Mouse (Mus musculus): ENCODE data around the gene Stim1. TPM values are rescaled to one million over a fixed set of nuclear protein-coding genes. Genes with fewer than 3 reads are reported as not detected.

Gene Stim1
- polyA plus RNA-seq, 1 experiment from 2014 or later: 21.3 TPM

- H3K4me3 ChIP-seq (ENCODE audit: low read length): no peak overlapping the region
- no peak overlapping the region for H3K9ac ChIP-seq (ENCODE audit: low read length)
- peaks cover 47% of the 10 kb centered on the region for H3K36me3 ChIP-seq (ENCODE audit: control insufficient read depth, insufficient read depth, low read length)
- H3K4me2 ChIP-seq (ENCODE audit: low read depth, low read length): no peak overlapping the region
- H3K27me3 ChIP-seq (ENCODE audit: control insufficient read depth, insufficient read depth, low read depth, low read length): no peaks in the 10 kb centered on the region
- WGBS: 88% methylated on average over 8 of the region's 8 CpGs
- H3K27ac ChIP-seq (ENCODE audit: low read length): no peak overlapping the region
- no peaks in the 10 kb centered on the region for H3K9me3 ChIP-seq (ENCODE audit: control insufficient read depth, low read length)
- no peak for ATAC-seq (ENCODE audit: low read depth)
- no peaks in the 10 kb centered on the region for H3K4me1 ChIP-seq (replicated peaks; ENCODE audit: control insufficient read depth, insufficient read depth, low read length)
These were observed 200.0 kb downstream of the Stim1 start for GRCm38 (mm10) chr7:102467566-102467965.

GRCm38 (mm10) chr7:102472675-102473074, 205.1 kb downstream of the Stim1 start:
- Histone ChIP-seq H3K4me2 (ENCODE audit: low read depth, low read length) (no peak overlapping the region), H3K4me1 (replicated peaks; ENCODE audit: control insufficient read depth, insufficient read depth, low read length) (no peaks in the 10 kb centered on the region), H3K9me3 (ENCODE audit: control insufficient read depth, low read length) (no peaks in the 10 kb centered on the region), H3K27ac (ENCODE audit: low read length) (no peak overlapping the region), H3K27me3 (ENCODE audit: control insufficient read depth, insufficient read depth, low read depth, low read length) (no peaks in the 10 kb centered on the region), H3K9ac (ENCODE audit: low read length) (no peak overlapping the region), H3K4me3 (ENCODE audit: low read length) (no peak overlapping the region), H3K36me3 (ENCODE audit: control insufficient read depth, insufficient read depth, low read length) (peaks cover 12% of the 10 kb centered on the region)
- WGBS: 47% methylated on average over 5 of the region's 5 CpGs
- ATAC-seq (ENCODE audit: low read depth): no peak

GRCm38 (mm10) chr7:102476601-102477000, 209.0 kb downstream of the Stim1 start:
- no peak for ATAC-seq (ENCODE audit: low read depth)
- Histone ChIP-seq H3K9me3 (ENCODE audit: control insufficient read depth, low read length) (no peaks in the 10 kb centered on the region), H3K4me2 (ENCODE audit: low read depth, low read length) (no peak overlapping the region), H3K27me3 (ENCODE audit: control insufficient read depth, insufficient read depth, low read depth, low read length) (no peaks in the 10 kb centered on the region), H3K4me1 (replicated peaks; ENCODE audit: control insufficient read depth, insufficient read depth, low read length) (peaks cover 20% of the 10 kb centered on the region), H3K4me3 (ENCODE audit: low read length) (no peak overlapping the region), H3K27ac (ENCODE audit: low read length) (no peak overlapping the region), H3K9ac (ENCODE audit: low read length) (no peak overlapping the region), H3K36me3 (ENCODE audit: control insufficient read depth, insufficient read depth, low read length) (no peaks in the 10 kb centered on the region)
- 86% methylated on average over 5 of the region's 5 CpGs for whole genome bisulfite sequencing

- Histone ChIP-seq H3K36me3 (ENCODE audit: control insufficient read depth, insufficient read depth, low read length) (no peaks in the 10 kb centered on the region), H3K4me3 (ENCODE audit: low read length) (no peak overlapping the region), H3K27ac (ENCODE audit: low read length) (no peak overlapping the region), H3K9me3 (ENCODE audit: control insufficient read depth, low read length) (no peaks in the 10 kb centered on the region), H3K4me2 (ENCODE audit: low read depth, low read length) (no peak overlapping the region), H3K4me1 (replicated peaks; ENCODE audit: control insufficient read depth, insufficient read depth, low read length) (peaks cover 20% of the 10 kb centered on the region), H3K9ac (ENCODE audit: low read length) (no peak overlapping the region), H3K27me3 (ENCODE audit: control insufficient read depth, insufficient read depth, low read depth, low read length) (no peaks in the 10 kb centered on the region)
- ATAC-seq (ENCODE audit: low read depth): no peak
- WGBS: 84% methylated on average over 11 of the region's 11 CpGs
These were observed 209.8 kb downstream of the Stim1 start for GRCm38 (mm10) chr7:102477377-102477776.

GRCm38 (mm10) chr7:102478425-102478824, 210.8 kb downstream of the Stim1 start:
- Histone ChIP-seq H3K4me3 (ENCODE audit: low read length) (no peak overlapping the region), H3K27me3 (ENCODE audit: control insufficient read depth, insufficient read depth, low read depth, low read length) (no peaks in the 10 kb centered on the region), H3K4me1 (replicated peaks; ENCODE audit: control insufficient read depth, insufficient read depth, low read length) (peaks cover 20% of the 10 kb centered on the region), H3K36me3 (ENCODE audit: control insufficient read depth, insufficient read depth, low read length) (no peaks in the 10 kb centered on the region), H3K9me3 (ENCODE audit: control insufficient read depth, low read length) (no peaks in the 10 kb centered on the region), H3K27ac (ENCODE audit: low read length) (no peak overlapping the region), H3K4me2 (ENCODE audit: low read depth, low read length) (no peak overlapping the region), H3K9ac (ENCODE audit: low read length) (no peak overlapping the region)
- ATAC-seq (ENCODE audit: low read depth): no peak
- 74% methylated on average over 4 of the region's 4 CpGs for WGBS

GRCm38 (mm10) chr7:102478926-102479325, 211.3 kb downstream of the Stim1 start:
- Histone ChIP-seq H3K4me1 (replicated peaks; ENCODE audit: control insufficient read depth, insufficient read depth, low read length) (peaks cover 20% of the 10 kb centered on the region), H3K4me2 (ENCODE audit: low read depth, low read length) (no peak overlapping the region), H3K4me3 (ENCODE audit: low read length) (no peak overlapping the region), H3K27ac (ENCODE audit: low read length) (no peak overlapping the region), H3K9ac (ENCODE audit: low read length) (no peak overlapping the region), H3K36me3 (ENCODE audit: control insufficient read depth, insufficient read depth, low read length) (no peaks in the 10 kb centered on the region), H3K9me3 (ENCODE audit: control insufficient read depth, low read length) (no peaks in the 10 kb centered on the region), H3K27me3 (ENCODE audit: control insufficient read depth, insufficient read depth, low read depth, low read length) (no peaks in the 10 kb centered on the region)
- ATAC-seq (ENCODE audit: low read depth): peak; percentile 68
- 46% methylated on average over 3 of the region's 3 CpGs for WGBS

GRCm38 (mm10) chr7:102479368-102480078, 211.9 kb downstream of the Stim1 start:
- Histone ChIP-seq H3K9me3 (ENCODE audit: control insufficient read depth, low read length) (no peaks in the 10 kb centered on the region), H3K9ac (ENCODE audit: low read length) (no peak overlapping the region), H3K4me1 (replicated peaks; ENCODE audit: control insufficient read depth, insufficient read depth, low read length) (peaks cover 20% of the 10 kb centered on the region), H3K27me3 (ENCODE audit: control insufficient read depth, insufficient read depth, low read depth, low read length) (no peaks in the 10 kb centered on the region), H3K27ac (ENCODE audit: low read length) (peak overlapping the region; percentile 20; the same call in 1 of the 2 replicates), H3K4me2 (ENCODE audit: low read depth, low read length) (no peak overlapping the region), H3K36me3 (ENCODE audit: control insufficient read depth, insufficient read depth, low read length) (no peaks in the 10 kb centered on the region), H3K4me3 (ENCODE audit: low read length) (no peak overlapping the region)
- ATAC-seq (ENCODE audit: low read depth): peak; percentile 42
- WGBS: 36% methylated on average over 5 of the region's 5 CpGs

GRCm38 (mm10) chr7:102480821-102481220, 213.2 kb downstream of the Stim1 start:
- no peaks in the 10 kb centered on the region for H3K36me3 ChIP-seq (ENCODE audit: control insufficient read depth, insufficient read depth, low read length)
- H3K9me3 ChIP-seq (ENCODE audit: control insufficient read depth, low read length): no peaks in the 10 kb centered on the region
- no peak overlapping the region for H3K9ac ChIP-seq (ENCODE audit: low read length)
- peak overlapping the region; percentile 34 for H3K27ac ChIP-seq (ENCODE audit: low read length)
- peak; percentile 64 for ATAC-seq (ENCODE audit: low read depth)
- no peak overlapping the region for H3K4me2 ChIP-seq (ENCODE audit: low read depth, low read length)
- H3K4me3 ChIP-seq (ENCODE audit: low read length): no peak overlapping the region
- H3K27me3 ChIP-seq (ENCODE audit: control insufficient read depth, insufficient read depth, low read depth, low read length): no peaks in the 10 kb centered on the region
- 28% methylated on average over 4 of the region's 4 CpGs for WGBS
- H3K4me1 ChIP-seq (replicated peaks; ENCODE audit: control insufficient read depth, insufficient read depth, low read length): peaks cover 20% of the 10 kb centered on the region

GRCm38 (mm10) chr7:102481579-102481978, 214.0 kb downstream of the Stim1 start, which contains the start of gene Olfr543:
Olfr543 (minus strand) TSS chr7:102481679.
- Histone ChIP-seq H3K27me3 (ENCODE audit: control insufficient read depth, insufficient read depth, low read depth, low read length) (no peaks in the 10 kb centered on the region), H3K4me3 (ENCODE audit: low read length) (no peak within 1 kb of the TSS), H3K36me3 (ENCODE audit: control insufficient read depth, insufficient read depth, low read length) (no peaks in the 10 kb centered on the region), H3K9me3 (ENCODE audit: control insufficient read depth, low read length) (no peaks in the 10 kb centered on the region), H3K9ac (ENCODE audit: low read length) (no peak within 1 kb of the TSS), H3K4me2 (ENCODE audit: low read depth, low read length) (no peak within 1 kb of the TSS), H3K4me1 (replicated peaks; ENCODE audit: control insufficient read depth, insufficient read depth, low read length) (peaks cover 20% of the 10 kb centered on the region), H3K27ac (ENCODE audit: low read length) (peak within 1 kb of the TSS; percentile 34)
- no peak for ATAC-seq (ENCODE audit: low read depth)
- WGBS: 87% methylated on average over 4 of the region's 4 CpGs

Measured in lung, embryonic 16.5 days (tissue).